Mouse (Mus musculus): ENCODE results near the gene Rasl10b. TPM values are rescaled to one million over a fixed set of nuclear protein-coding genes. Genes with fewer than 3 reads are reported as not detected.

Gene Rasl10b
- total RNA-seq (2021) = under 1 TPM; 0.32 to 0.59 TPM
- long read RNA-seq, experiment 1 = 0 reads
- long read RNA-seq, experiment 2 = 0 reads

GRCm38 (mm10) chr11:83409087-83409754 is at the start of gene Rasl10b:
Rasl10b (plus strand) TSS chr11:83409137.
- no peak for DNase-seq

GRCm38 (mm10) chr11:83364656-83365055 is 44.3 kb upstream of the Rasl10b start:
- no peak for DNase-seq

GRCm38 (mm10) chr11:83371267-83371666 is 37.7 kb upstream of the Rasl10b start:
- no peak for DNase-seq

- no peak for DNase-seq
These were observed 29.1 kb upstream of the Rasl10b start for GRCm38 (mm10) chr11:83379745-83380341.

GRCm38 (mm10) chr11:83382876-83383531 is 25.9 kb upstream of the Rasl10b start:
- DNase-seq = no peak

GRCm38 (mm10) chr11:83383532-83383887 is 25.4 kb upstream of the Rasl10b start:
- no peak for DNase-seq

GRCm38 (mm10) chr11:83393062-83393461 is 15.9 kb upstream of the Rasl10b start:
- no peak for DNase-seq

- DNase-seq = no peak
These were observed 14.0 kb upstream of the Rasl10b start for GRCm38 (mm10) chr11:83394802-83395439.

- no peak for DNase-seq
These were observed 11.3 kb upstream of the Rasl10b start for GRCm38 (mm10) chr11:83397626-83398025.

- DNase-seq = no peak
These were observed 10.2 kb upstream of the Rasl10b start for GRCm38 (mm10) chr11:83398724-83399123.

- no peak for DNase-seq
These were observed 5.2 kb upstream of the Rasl10b start for GRCm38 (mm10) chr11:83403787-83404186.

GRCm38 (mm10) chr11:83406391-83406790 is 2.5 kb upstream of the Rasl10b start:
- no peak for DNase-seq

GRCm38 (mm10) chr11:83408242-83408641 is 695 bp upstream of the Rasl10b start:
- DNase-seq = no peak

- no peak for DNase-seq
These were observed 905 bp downstream of the Rasl10b start for GRCm38 (mm10) chr11:83409792-83410291.

- no peak for DNase-seq
These were observed 1.6 kb downstream of the Rasl10b start for GRCm38 (mm10) chr11:83410510-83410909.

- DNase-seq = no peak
These were observed 8.1 kb downstream of the Rasl10b start for GRCm38 (mm10) chr11:83417080-83417479.

- DNase-seq = no peak
These were observed 8.8 kb downstream of the Rasl10b start for GRCm38 (mm10) chr11:83417708-83418107.

GRCm38 (mm10) chr11:83418566-83418965 is 9.6 kb downstream of the Rasl10b start:
- DNase-seq = no peak

GRCm38 (mm10) chr11:83420338-83420737 is 11.4 kb downstream of the Rasl10b start:
- DNase-seq = no peak

- DNase-seq = no peak
These were observed 12.4 kb downstream of the Rasl10b start for GRCm38 (mm10) chr11:83421305-83421704.

- no peak for DNase-seq
These were observed 15.7 kb downstream of the Rasl10b start for GRCm38 (mm10) chr11:83424681-83425080.

GRCm38 (mm10) chr11:83426964-83427363 is 18.0 kb downstream of the Rasl10b start:
- no peak for DNase-seq

GRCm38 (mm10) chr11:83429355-83429754 is 20.4 kb downstream of the Rasl10b start, which contains the start of gene Gas2l2:
Gas2l2 (minus strand) TSS chr11:83429455.
- no peak for DNase-seq

All from gastrocnemius, postnatal 25 days (tissue).